Mouse (Mus musculus): ENCODE measurements around the gene Hexim1. TPM values are rescaled to one million over a fixed set of nuclear protein-coding genes. Genes with fewer than 3 reads are reported as not detected.

The Hexim1 gene
- polyA plus RNA-seq, 1 experiment, result 10.3 TPM

GRCm38 (mm10) chr11:103133456-103134185 is 17.6 kb downstream of the Hexim1 start:
- no peak for DNase-seq (ENCODE audit: low read depth in 1 of 2, low spot score in 2 of 2)
- Histone ChIP-seq H3K4me1 (ENCODE audit: control insufficient read depth, insufficient read depth, insufficient read length) (peaks cover 4% of the 10 kb centered on the region), H3K4me3 (ENCODE audit: extremely low read depth, insufficient read depth, insufficient read length) (peak overlapping the region; percentile 29), H3K36me3 (ENCODE audit: control insufficient read depth, insufficient read depth, low read length) (no peaks in the 10 kb centered on the region), H3K27ac (ENCODE audit: insufficient read depth, low read length) (peak overlapping the region; percentile 55), H3K27me3 (ENCODE audit: control insufficient read depth, insufficient read depth, low read length) (no peaks in the 10 kb centered on the region)
- 71% methylated on average over 6 of the region's 6 CpGs for WGBS
- no peak for TF ChIP-seq POLR2A (IDR thresholded peaks at IDR 0.05; ENCODE audit: low read depth, low read length)
- TF ChIP-seq CTCF (IDR thresholded peaks at IDR 0.05; ENCODE audit: extremely low read depth, insufficient read depth, insufficient read length, insufficient replicate concordance), result no peak

- peaks cover 4% of the 10 kb centered on the region for H3K4me1 ChIP-seq (ENCODE audit: control insufficient read depth, insufficient read depth, insufficient read length)
- DNase-seq (ENCODE audit: low read depth in 1 of 2, low spot score in 2 of 2), result no peak
- 64% methylated on average over 3 of the region's 3 CpGs for WGBS
- TF ChIP-seq CTCF (IDR thresholded peaks at IDR 0.05; ENCODE audit: extremely low read depth, insufficient read depth, insufficient read length, insufficient replicate concordance) (no peak), POLR2A (IDR thresholded peaks at IDR 0.05; ENCODE audit: low read depth, low read length) (no peak)
- no peaks in the 10 kb centered on the region for H3K36me3 ChIP-seq (ENCODE audit: control insufficient read depth, insufficient read depth, low read length)
- H3K4me3 ChIP-seq (ENCODE audit: extremely low read depth, insufficient read depth, insufficient read length), result no peak overlapping the region
- H3K27ac ChIP-seq (ENCODE audit: insufficient read depth, low read length), result no peak overlapping the region
- no peaks in the 10 kb centered on the region for H3K27me3 ChIP-seq (ENCODE audit: control insufficient read depth, insufficient read depth, low read length)
Observed at GRCm38 (mm10) chr11:103134221-103134620, 18.2 kb downstream of the Hexim1 start.

GRCm38 (mm10) chr11:103136039-103136577 is 20.1 kb downstream of the Hexim1 start:
- peaks cover 4% of the 10 kb centered on the region for H3K4me1 ChIP-seq (ENCODE audit: control insufficient read depth, insufficient read depth, insufficient read length)
- no peak overlapping the region for H3K4me3 ChIP-seq (ENCODE audit: extremely low read depth, insufficient read depth, insufficient read length)
- WGBS, result 61% methylated on average over 8 of the region's 8 CpGs

GRCm38 (mm10) chr11:103139951-103140762 is 24.1 kb downstream of the Hexim1 start:
- no peak for DNase-seq (ENCODE audit: low read depth in 1 of 2, low spot score in 2 of 2)
- WGBS, result 93% methylated on average over 14 of the region's 14 CpGs
- H3K27ac ChIP-seq (ENCODE audit: insufficient read depth, low read length), result no peak overlapping the region
- no peaks in the 10 kb centered on the region for H3K36me3 ChIP-seq (ENCODE audit: control insufficient read depth, insufficient read depth, low read length)
- TF ChIP-seq POLR2A (IDR thresholded peaks at IDR 0.05; ENCODE audit: low read depth, low read length) (no peak), CTCF (IDR thresholded peaks at IDR 0.05; ENCODE audit: extremely low read depth, insufficient read depth, insufficient read length, insufficient replicate concordance) (no peak)
- H3K27me3 ChIP-seq (ENCODE audit: control insufficient read depth, insufficient read depth, low read length), result no peaks in the 10 kb centered on the region
- no peak overlapping the region for H3K4me3 ChIP-seq (ENCODE audit: extremely low read depth, insufficient read depth, insufficient read length)
- H3K4me1 ChIP-seq (ENCODE audit: control insufficient read depth, insufficient read depth, insufficient read length), result peaks cover 6% of the 10 kb centered on the region; the same call in 1 of the 2 replicates

More at GRCm38 (mm10) chr11:103136039-103136577, 20.1 kb downstream of the Hexim1 start:
- Histone ChIP-seq H3K27ac (ENCODE audit: insufficient read depth, low read length) (no peak overlapping the region), H3K27me3 (ENCODE audit: control insufficient read depth, insufficient read depth, low read length) (no peaks in the 10 kb centered on the region), H3K36me3 (ENCODE audit: control insufficient read depth, insufficient read depth, low read length) (no peaks in the 10 kb centered on the region)
- DNase-seq (ENCODE audit: low read depth in 1 of 2, low spot score in 2 of 2), result no peak
- TF ChIP-seq POLR2A (IDR thresholded peaks at IDR 0.05; ENCODE audit: low read depth, low read length) (no peak), CTCF (IDR thresholded peaks at IDR 0.05; ENCODE audit: extremely low read depth, insufficient read depth, insufficient read length, insufficient replicate concordance) (no peak)

GRCm38 (mm10) chr11:103140763-103141100 is 24.7 kb downstream of the Hexim1 start:
- TF ChIP-seq POLR2A (IDR thresholded peaks at IDR 0.05; ENCODE audit: low read depth, low read length), result no peak
- TF ChIP-seq CTCF (IDR thresholded peaks at IDR 0.05; ENCODE audit: extremely low read depth, insufficient read depth, insufficient read length, insufficient replicate concordance), result no peak
- Histone ChIP-seq H3K36me3 (ENCODE audit: control insufficient read depth, insufficient read depth, low read length) (no peaks in the 10 kb centered on the region), H3K27me3 (ENCODE audit: control insufficient read depth, insufficient read depth, low read length) (no peaks in the 10 kb centered on the region), H3K27ac (ENCODE audit: insufficient read depth, low read length) (0 out of 2 replicates have a peak overlapping the region, but pooled peaks have one; percentile 45), H3K4me3 (ENCODE audit: extremely low read depth, insufficient read depth, insufficient read length) (no peak overlapping the region), H3K4me1 (ENCODE audit: control insufficient read depth, insufficient read depth, insufficient read length) (peaks cover 6% of the 10 kb centered on the region; the same call in 1 of the 2 replicates)
- DNase-seq (ENCODE audit: low read depth in 1 of 2, low spot score in 2 of 2), result no peak
- 81% methylated on average over 6 of the region's 6 CpGs for WGBS

- Histone ChIP-seq H3K27ac (ENCODE audit: insufficient read depth, low read length) (peak overlapping the region; percentile 45), H3K4me1 (ENCODE audit: control insufficient read depth, insufficient read depth, insufficient read length) (peaks cover 6% of the 10 kb centered on the region; the same call in 1 of the 2 replicates), H3K27me3 (ENCODE audit: control insufficient read depth, insufficient read depth, low read length) (no peaks in the 10 kb centered on the region), H3K36me3 (ENCODE audit: control insufficient read depth, insufficient read depth, low read length) (no peaks in the 10 kb centered on the region), H3K4me3 (ENCODE audit: extremely low read depth, insufficient read depth, insufficient read length) (no peak overlapping the region)
- TF ChIP-seq POLR2A (IDR thresholded peaks at IDR 0.05; ENCODE audit: low read depth, low read length) (no peak), CTCF (IDR thresholded peaks at IDR 0.05; ENCODE audit: extremely low read depth, insufficient read depth, insufficient read length, insufficient replicate concordance) (no peak)
- DNase-seq (ENCODE audit: low read depth in 1 of 2, low spot score in 2 of 2), result no peak
- WGBS, result 71% methylated on average over 11 of the region's 11 CpGs
Observed at GRCm38 (mm10) chr11:103141101-103141943, 25.3 kb downstream of the Hexim1 start.
